Comparison of ENCODE assay signal across 8 mouse cellular contexts in genomic region chr6:120037004-120037635, GRCm38 (mm10). TPM values are rescaled to one million over a fixed set of nuclear protein-coding genes. Genes with fewer than 3 reads are reported as not detected.
DNase-seq lines count a peak whose midpoint lies in the region; ATAC-seq and TF ChIP-seq lines count a peak whose summit lies in the region.

No protein-coding gene starts in this region.

- H3K36me3 ChIP-seq in C2C12 (ENCODE audit: control insufficient read depth, insufficient read depth), result peaks cover 46% of the 10 kb centered on the region
- no peaks in the 10 kb centered on the region for H3K36me3 ChIP-seq in heart, embryonic 11.5 days (ENCODE audit: control insufficient read depth, insufficient read depth, low read length)
- peaks cover 10% of the 10 kb centered on the region for H3K36me3 ChIP-seq in kidney, embryonic 15.5 days
- H3K36me3 ChIP-seq in liver, embryonic 11.5 days (ENCODE audit: control insufficient read depth, insufficient read depth, low read length), result peaks cover 7% of the 10 kb centered on the region; the same call in 1 of the 2 replicates

- peak overlapping the region; percentile 95 for H3K9ac ChIP-seq in heart, embryonic 11.5 days (ENCODE audit: low read depth, low read length)
- H3K9ac ChIP-seq in kidney, embryonic 15.5 days, result peak overlapping the region; percentile 86
- peak overlapping the region; percentile 81 for H3K9ac ChIP-seq in liver, embryonic 11.5 days (ENCODE audit: low read depth, low read length)

- peak; percentile 71 for DNase-seq in liver, embryonic 11.5 days (ENCODE audit: low spot score)
- DNase-seq in spleen, postnatal 36 days (ENCODE audit: low spot score in 2 of 2), result peak; percentile 71 to 72

- TF ChIP-seq POLR2A in bone marrow, adult 2 months (IDR thresholded peaks at IDR 0.05; ENCODE audit: borderline replicate concordance, control insufficient read depth, low read depth, low read length), result peak; percentile 28; the same call in 1 of the 2 replicates

- under 1% methylated on average over 51 of the region's 51 CpGs for WGBS in bone marrow, adult 2 months
- 0% methylated on average over 48 of the region's 51 CpGs for WGBS in heart, embryonic 11.5 days (ENCODE audit: insufficient replicate concordance)
- WGBS in kidney, embryonic 15.5 days, result under 1% methylated on average over 51 of the region's 51 CpGs
- WGBS in liver, embryonic 11.5 days, result under 1% methylated on average over 51 of the region's 51 CpGs

- H3K4me3 ChIP-seq in C2C12 (ENCODE audit: insufficient read depth, poor library complexity, severe bottlenecking), result peak overlapping the region; percentile 81
- peak overlapping the region; percentile 93 for H3K4me3 ChIP-seq in bone marrow, adult 2 months (replicated peaks; ENCODE audit: control insufficient read depth, low read depth, low read length)
- peak overlapping the region; percentile 97 for H3K4me3 ChIP-seq in heart, embryonic 11.5 days (ENCODE audit: low read depth, low read length)
- H3K4me3 ChIP-seq in kidney, embryonic 15.5 days (replicated peaks), result peak overlapping the region; percentile 97
- H3K4me3 ChIP-seq in liver, embryonic 11.5 days (ENCODE audit: low read depth, low read length), result peak overlapping the region; percentile 94

- no peaks in the 10 kb centered on the region for H3K9me3 ChIP-seq in heart, embryonic 11.5 days (replicated peaks; ENCODE audit: control insufficient read depth, low read length)
- H3K9me3 ChIP-seq in kidney, embryonic 15.5 days (replicated peaks), result no peaks in the 10 kb centered on the region
- no peaks in the 10 kb centered on the region for H3K9me3 ChIP-seq in liver, embryonic 11.5 days (ENCODE audit: control insufficient read depth, low read length)

- H3K27ac ChIP-seq in bone marrow, adult 2 months (ENCODE audit: control insufficient read depth, insufficient read depth, low read depth, low read length, poor library complexity), result peak overlapping the region; percentile 98
- peak overlapping the region; percentile 99 for H3K27ac ChIP-seq in heart, embryonic 11.5 days (ENCODE audit: low read depth, low read length)
- H3K27ac ChIP-seq in kidney, embryonic 15.5 days, result peak overlapping the region; percentile 100
- H3K27ac ChIP-seq in liver, embryonic 11.5 days (ENCODE audit: low read depth, low read length), result peak overlapping the region; percentile 94

- H3K79me2 ChIP-seq in C2C12 (ENCODE audit: control insufficient read depth, insufficient read depth), result peaks cover 63% of the 10 kb centered on the region

- H3ac ChIP-seq in C2C12 (ENCODE audit: control insufficient read depth, insufficient read length, low read depth), result peak overlapping the region; percentile 99

- peak overlapping the region; percentile 84 for H3K4me2 ChIP-seq in heart, embryonic 11.5 days
- H3K4me2 ChIP-seq in kidney, embryonic 15.5 days, result peak overlapping the region; percentile 83
- peak overlapping the region; percentile 99 for H3K4me2 ChIP-seq in liver, embryonic 11.5 days

- ATAC-seq in erythroblast, adult 5-6 weeks (replicated peaks; ENCODE audit: low FRiP score, poor library complexity, severe bottlenecking), result peak; percentile 52
- ATAC-seq in heart, embryonic 11.5 days (replicated peaks; ENCODE audit: insufficient number of reproducible peaks, low FRiP score, low TSS enrichment), result no peak
- peak; percentile 13; the same call in 1 of the 2 replicates for ATAC-seq in kidney, embryonic 15.5 days (replicated peaks; ENCODE audit: low FRiP score)
- ATAC-seq in liver, embryonic 11.5 days (replicated peaks; ENCODE audit: low FRiP score), result 0 out of 2 replicates have a peak, but pooled peaks have one; percentile 11
- ATAC-seq in monocyte, adult 5-6 weeks (replicated peaks; ENCODE audit: insufficient number of reproducible peaks, low FRiP score, low TSS enrichment, poor library complexity, severe bottlenecking), result peak; percentile 73

- peak; percentile 25 for TF ChIP-seq CTCF in C2C12 (IDR thresholded peaks at IDR 0.05; ENCODE audit: control insufficient read depth, insufficient read depth, insufficient read length)
- TF ChIP-seq CTCF in bone marrow, adult 2 months (IDR thresholded peaks at IDR 0.05; ENCODE audit: control insufficient read depth, insufficient read depth, low read length), result peak; percentile 60

- H3K27me3 ChIP-seq in C2C12 (ENCODE audit: control insufficient read depth, insufficient read depth, insufficient read length), result no peaks in the 10 kb centered on the region
- H3K27me3 ChIP-seq in heart, embryonic 11.5 days (ENCODE audit: control insufficient read depth, insufficient read depth, low read length), result no peaks in the 10 kb centered on the region
- H3K27me3 ChIP-seq in kidney, embryonic 15.5 days, result no peaks in the 10 kb centered on the region
- H3K27me3 ChIP-seq in liver, embryonic 11.5 days (replicated peaks; ENCODE audit: control insufficient read depth, insufficient read depth, low read length), result no peaks in the 10 kb centered on the region

- H3K79me3 ChIP-seq in C2C12 (ENCODE audit: low read depth), result peaks cover 54% of the 10 kb centered on the region

- peaks cover 1% of the 10 kb centered on the region for H3K4me1 ChIP-seq in bone marrow, adult 2 months (ENCODE audit: control insufficient read depth, insufficient read depth, low read length)
- H3K4me1 ChIP-seq in heart, embryonic 11.5 days (ENCODE audit: control insufficient read depth, insufficient read depth, low read length), result peaks cover 9% of the 10 kb centered on the region; the same call in 1 of the 2 replicates
- peaks cover 15% of the 10 kb centered on the region for H3K4me1 ChIP-seq in kidney, embryonic 15.5 days
- H3K4me1 ChIP-seq in liver, embryonic 11.5 days (replicated peaks; ENCODE audit: control insufficient read depth, insufficient read depth, low read length), result peaks cover 14% of the 10 kb centered on the region

TF ChIP-seq in C2C12, 6 proteins besides CTCF, POLR2A, EP300 and RAD21:
- no peak for TF ChIP-seq FOSL1 (IDR thresholded peaks at IDR 0.05; ENCODE audit: insufficient read depth, low read length, poor library complexity, severe bottlenecking)
- no peak for TF ChIP-seq MAX (IDR thresholded peaks at IDR 0.05)
- TF ChIP-seq CEBPB (IDR thresholded peaks at IDR 0.05; ENCODE audit: low read depth), result no peak
- no peak for TF ChIP-seq MYOG (IDR thresholded peaks at IDR 0.05; ENCODE audit: control insufficient read depth, extremely low read depth, insufficient read length)
- no peak for TF ChIP-seq MYOD1 (IDR thresholded peaks at IDR 0.05; ENCODE audit: control insufficient read depth, insufficient read length, low read depth)
- TF ChIP-seq USF1 (IDR thresholded peaks at IDR 0.05; ENCODE audit: low read depth), result no peak

RNA-seq across cellular contexts. Expression of gene Wnk1, which starts 1.4 kb away (rescaled TPM):
- polyA plus RNA-seq in C2C12 (2012; fragmentation: generic; extraction: Trizol), result 63.8 TPM
- polyA plus RNA-seq in bone marrow, adult 2 months (2011; ENCODE audit: insufficient read depth, insufficient read length, low replicate concordance, missing spikeins), result 113 and 131 TPM in 2 replicates
- total RNA-seq in erythroblast, adult 5-6 weeks (2015; ENCODE audit: low replicate concordance), result 1,533 and 1,561 TPM in 2 replicates
- total RNA-seq in erythroblast, adult 5-6 weeks (2017; ENCODE audit: low replicate concordance), result 1,721 and 1,769 TPM in 2 replicates
- 85.6 and 112 TPM in 2 replicates for polyA plus RNA-seq in heart, embryonic 11.5 days (2014; fragmentation: Nextera tagmentation; extraction: Ambion mirVana)
- 53.1 and 54.1 TPM in 2 replicates for polyA plus RNA-seq in kidney, embryonic 15.5 days (2015; fragmentation: Nextera tagmentation; extraction: Ambion mirVana)
- polyA plus RNA-seq in liver, embryonic 11.5 days (2014; fragmentation: Nextera tagmentation; extraction: Ambion mirVana), result 46.6 and 55.2 TPM in 2 replicates
- total RNA-seq in monocyte, adult 5-6 weeks (2017), result 167 to 382 TPM (median 211 TPM) in 3 replicates

RNA-seq across cellular contexts. Expression of gene Ninj2, which starts 56.0 kb away (rescaled TPM):
- not detected for polyA plus RNA-seq in C2C12 (2012; fragmentation: generic; extraction: Trizol)
- polyA plus RNA-seq in bone marrow, adult 2 months (2011; ENCODE audit: insufficient read depth, insufficient read length, low replicate concordance, missing spikeins), result not detected in 2 replicates
- 6.7 and 8.1 TPM in 2 replicates for total RNA-seq in erythroblast, adult 5-6 weeks (2015; ENCODE audit: low replicate concordance)
- not detected in 2 replicates for total RNA-seq in erythroblast, adult 5-6 weeks (2017; ENCODE audit: low replicate concordance)
- polyA plus RNA-seq in heart, embryonic 11.5 days (2014; fragmentation: Nextera tagmentation; extraction: Ambion mirVana), result not detected in 2 replicates
- polyA plus RNA-seq in kidney, embryonic 15.5 days (2015; fragmentation: Nextera tagmentation; extraction: Ambion mirVana), result not detected in 2 replicates
- not detected in 2 replicates for polyA plus RNA-seq in liver, embryonic 11.5 days (2014; fragmentation: Nextera tagmentation; extraction: Ambion mirVana)
- total RNA-seq in monocyte, adult 5-6 weeks (2017), result 1.4 TPM in 1 of 3 replicates, not detected in the others
